Mouse (Mus musculus) lung, adult 2 months (tissue): Measurements from ENCODE around the gene Bmx. TPM values are rescaled to one million over a fixed set of nuclear protein-coding genes. Genes with fewer than 3 reads are reported as not detected.

Experiments
- DNase-seq: peaks from one replicate; pipeline ENCODE4 v3.0.0; 2022
- H3K4me1 ChIP-seq: fragments of 200-500 bp; 2 replicates; pipeline ENCODE4 v1.6.1; 2011; ENCODE audit warnings: low read length; ENCODE audit not compliant: control insufficient read depth, insufficient read depth
- H3K4me3 ChIP-seq: fragments of 200-500 bp; replicated peaks from 2 replicates; pipeline ENCODE3; 2011; ENCODE audit warnings: low read depth, mild to moderate bottlenecking, control low read depth, low read length; ENCODE audit errors: extremely low read depth
- CTCF ChIP-seq: fragments of 200-500 bp; IDR thresholded peaks from 2 replicates; pipeline ENCODE4 v1.5.1; 2011; ENCODE audit warnings: mild to moderate bottlenecking, low read length, control low read depth; ENCODE audit not compliant: insufficient read depth
- POLR2A ChIP-seq: fragments of 200-500 bp; IDR thresholded peaks from 2 replicates; pipeline ENCODE4 v1.6.1; 2011; ENCODE audit warnings: low read depth, mild to moderate bottlenecking, control low read depth, low read length, borderline replicate concordance; ENCODE audit errors: extremely low read depth
- WGBS: fragments of 180-500 bp; shearing (Covaris S2); methylation state at CpG from one replicate; pipeline ENCODE4 v1.1.7; 2018; 5-methylcytosine and 5-hydroxymethylcytosine counted together
- polyA plus RNA-seq: library from polyadenylated mRNA; depleted of rRNA; stranded (reverse); fragments of >200 nt; gene quantifications from 2 replicates; pipeline ENCODE4 v1.2.3, GENCODE M21; 2012

The Bmx gene
- polyA plus RNA-seq, 1 experiment = 2.7 TPM

DNA sequence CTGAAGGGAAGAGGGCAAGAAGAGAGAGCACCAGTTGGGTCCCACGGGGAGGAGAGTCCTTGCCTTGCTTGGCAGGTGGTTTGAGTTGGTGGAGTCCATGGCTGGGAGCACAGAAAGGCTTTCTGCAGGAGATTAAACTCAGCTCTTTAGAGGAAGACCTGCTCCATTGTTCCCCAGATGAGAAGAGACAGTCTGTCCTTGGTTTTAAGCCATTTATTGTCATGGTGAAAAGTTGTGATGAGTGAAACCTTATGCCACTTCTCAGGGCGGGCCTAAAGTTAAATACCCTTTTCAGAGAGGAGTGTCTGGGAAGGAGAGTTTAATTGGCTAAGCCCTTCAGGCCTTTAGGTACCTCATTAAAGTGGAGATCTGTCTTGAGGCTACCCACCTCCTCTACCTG, 4.3 kb upstream of the Bmx start:
- Histone ChIP-seq H3K4me1 (no peaks in the 10 kb centered on the region; the same call in 1 of the 2 replicates), H3K4me3 (no peak overlapping the region)
- 67% methylated on average over 2 of the region's 2 CpGs for WGBS
- no peak for DNase-seq
- no peak for TF ChIP-seq POLR2A
- no peak for TF ChIP-seq CTCF

DNA sequence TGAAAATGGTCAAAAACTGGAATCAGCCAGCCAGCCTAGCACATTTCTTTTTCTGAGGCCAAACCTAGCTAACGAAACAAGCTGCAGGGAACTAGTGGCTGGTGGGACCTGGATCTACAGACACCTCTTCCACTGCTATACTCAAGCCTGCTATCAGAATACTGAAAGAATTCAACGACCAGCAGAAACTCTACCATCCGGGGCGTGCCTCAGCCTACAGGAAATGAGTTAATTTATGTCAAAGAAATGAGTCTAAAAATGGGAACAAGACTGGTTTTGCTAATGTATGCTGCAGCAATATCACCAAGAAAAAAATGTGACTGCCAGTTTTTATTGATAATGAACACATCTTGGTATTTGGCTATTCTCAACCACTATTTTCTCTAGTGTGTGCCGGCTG, 669 bp upstream of the Bmx start:
- DNase-seq = no peak
- no peak for TF ChIP-seq CTCF
- no peak for TF ChIP-seq POLR2A
- Histone ChIP-seq H3K4me3 (no peak overlapping the region), H3K4me1 (peaks cover 4% of the 10 kb centered on the region)
- 66% methylated on average over 5 of the region's 5 CpGs for WGBS

DNA sequence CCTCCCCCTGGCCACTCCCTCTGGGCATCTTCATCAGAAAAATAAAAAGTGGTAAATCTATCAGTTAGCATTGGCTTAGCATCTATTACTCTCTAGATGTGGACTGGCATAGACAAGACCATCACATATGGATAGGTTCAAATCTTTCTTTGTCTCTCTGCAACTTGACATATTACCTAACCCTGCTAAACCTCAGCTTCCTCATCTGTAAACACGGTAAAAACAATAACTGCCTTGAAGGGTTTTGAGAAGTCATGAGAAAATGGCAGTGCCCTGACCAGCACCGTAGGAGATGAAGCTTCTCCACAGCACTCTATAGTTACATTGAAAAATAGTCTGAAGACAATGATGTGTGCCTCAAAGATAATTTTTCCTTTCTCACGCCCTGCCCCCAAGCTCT, 1.5 kb downstream of the Bmx start:
- peaks cover 4% of the 10 kb centered on the region for H3K4me1 ChIP-seq
- no peak overlapping the region for H3K4me3 ChIP-seq
- DNase-seq = no peak
- no peak for TF ChIP-seq CTCF
- no peak for TF ChIP-seq POLR2A
- 65% methylated on average over 3 of the region's 3 CpGs for WGBS

DNA sequence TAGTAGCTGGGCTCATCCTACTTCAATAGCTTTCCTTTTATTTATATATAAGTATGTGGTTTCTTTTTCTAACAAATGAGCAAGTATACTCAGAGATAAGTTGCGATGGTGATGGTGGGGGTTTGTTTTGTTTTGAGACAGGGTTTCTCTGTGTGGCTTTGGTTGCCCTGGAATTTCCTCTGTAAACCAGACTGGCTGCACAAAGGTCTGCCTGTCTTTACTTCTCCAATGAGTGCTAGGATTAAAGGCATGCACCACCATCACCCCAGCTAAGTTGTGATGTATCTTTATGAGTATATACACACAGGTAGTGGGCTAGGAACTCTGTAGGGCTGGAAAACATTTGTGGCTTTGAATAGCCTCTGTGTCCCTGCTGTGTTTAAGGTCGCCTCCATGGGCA, 11.3 kb downstream of the Bmx start:
- no peak overlapping the region for H3K4me3 ChIP-seq
- WGBS = 55% methylated on average over 2 of the region's 2 CpGs
- TF ChIP-seq POLR2A = no peak
- no peak for TF ChIP-seq CTCF
- no peak for DNase-seq
- H3K4me1 ChIP-seq = no peaks in the 10 kb centered on the region; the same call in 1 of the 2 replicates

DNA sequence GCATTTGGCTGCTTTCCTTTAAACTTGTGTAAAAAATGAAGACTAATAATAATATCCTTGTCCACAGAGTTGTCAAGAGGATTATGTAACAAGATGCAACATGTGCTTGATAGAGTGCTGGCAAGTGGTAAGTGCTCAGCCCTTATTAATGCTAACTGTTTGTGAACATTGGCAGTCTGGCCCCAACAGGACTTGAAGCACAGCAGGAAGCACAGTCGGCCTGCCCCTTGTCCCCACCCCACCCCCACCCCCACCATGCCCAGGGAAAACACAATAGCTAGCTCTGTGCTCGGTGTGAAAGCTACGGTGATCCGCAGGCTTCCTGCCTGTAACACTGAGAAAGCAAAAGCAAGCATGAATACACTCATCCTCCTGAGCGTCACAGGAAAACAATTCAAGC, 12.3 kb downstream of the Bmx start:
- Histone ChIP-seq H3K4me1 (no peaks in the 10 kb centered on the region; the same call in 1 of the 2 replicates), H3K4me3 (no peak overlapping the region)
- WGBS = 34% methylated on average over 5 of the region's 5 CpGs
- no peak for DNase-seq
- TF ChIP-seq CTCF (no peak), POLR2A (no peak)

DNA sequence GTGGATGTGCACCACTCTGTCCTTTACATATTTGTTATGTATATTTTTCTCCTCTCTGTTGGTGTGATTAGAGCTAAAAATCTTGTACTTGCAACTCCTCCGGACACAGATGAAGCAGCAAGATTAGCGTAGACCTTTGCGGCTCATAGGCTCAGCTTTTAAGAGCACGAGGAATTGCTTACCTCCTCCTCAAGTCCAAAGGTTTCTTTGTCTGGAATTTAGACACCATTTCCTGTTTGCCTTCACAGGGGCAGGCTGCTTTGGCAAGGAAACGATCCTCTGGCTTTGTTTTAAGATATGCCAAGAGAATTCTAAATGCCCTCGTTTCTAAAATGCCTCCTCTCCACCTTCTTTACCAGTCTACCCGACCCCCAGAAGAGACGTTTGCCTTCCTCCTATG, 24.6 kb downstream of the Bmx start:
- no peak for DNase-seq
- Histone ChIP-seq H3K4me1 (no peaks in the 10 kb centered on the region), H3K4me3 (no peak overlapping the region)
- 42% methylated on average over 8 of the region's 8 CpGs for WGBS
- TF ChIP-seq POLR2A = no peak
- TF ChIP-seq CTCF = no peak

DNA sequence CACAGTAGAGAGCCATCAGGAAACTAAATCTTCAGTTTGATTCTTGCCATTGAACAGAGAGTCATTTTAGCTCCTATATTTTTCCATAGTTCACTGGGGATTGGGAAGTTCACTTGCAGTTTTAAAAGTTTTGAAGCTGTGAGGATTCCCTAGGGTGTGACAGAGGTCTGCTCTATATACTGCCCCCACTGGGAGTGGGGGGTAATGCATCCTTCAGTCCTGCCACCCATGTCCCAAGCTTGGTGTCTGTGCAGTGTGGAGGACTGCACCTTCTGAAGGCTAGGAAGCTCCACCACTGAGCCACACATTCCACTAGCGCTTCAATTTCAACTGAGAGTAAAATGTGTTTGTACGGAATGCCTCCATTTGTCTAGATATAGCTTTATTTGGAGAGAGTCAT, 36.0 kb downstream of the Bmx start:
- WGBS = 60% methylated on average over 2 of the region's 2 CpGs
- DNase-seq = no peak
- no peaks in the 10 kb centered on the region for H3K4me1 ChIP-seq
- no peak for TF ChIP-seq POLR2A
- TF ChIP-seq CTCF = peak; percentile 65
- H3K4me3 ChIP-seq = no peak overlapping the region

DNA sequence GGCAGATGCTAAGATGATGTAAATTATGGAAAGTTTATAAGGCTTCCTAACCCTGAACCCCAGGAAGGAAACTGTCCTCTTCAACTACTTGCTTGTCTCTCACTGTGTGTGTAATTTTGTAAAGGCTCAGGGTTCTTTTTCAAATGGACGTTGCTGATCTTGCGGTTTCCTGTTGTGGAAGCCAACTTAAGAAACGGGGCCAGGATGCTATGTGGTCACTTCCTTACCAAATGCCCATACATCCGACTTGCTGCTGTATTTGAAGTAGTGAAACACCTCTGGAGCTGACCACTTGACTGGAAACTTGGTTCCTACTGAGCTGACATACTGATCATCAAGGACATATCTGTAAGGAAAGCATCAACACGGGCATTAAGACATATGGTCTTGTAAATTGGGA, 57.4 kb downstream of the Bmx start:
- 52% methylated on average over 5 of the region's 5 CpGs for WGBS
- TF ChIP-seq POLR2A = no peak
- TF ChIP-seq CTCF = no peak
- Histone ChIP-seq H3K4me1 (no peaks in the 10 kb centered on the region), H3K4me3 (no peak overlapping the region)
- no peak for DNase-seq

DNA sequence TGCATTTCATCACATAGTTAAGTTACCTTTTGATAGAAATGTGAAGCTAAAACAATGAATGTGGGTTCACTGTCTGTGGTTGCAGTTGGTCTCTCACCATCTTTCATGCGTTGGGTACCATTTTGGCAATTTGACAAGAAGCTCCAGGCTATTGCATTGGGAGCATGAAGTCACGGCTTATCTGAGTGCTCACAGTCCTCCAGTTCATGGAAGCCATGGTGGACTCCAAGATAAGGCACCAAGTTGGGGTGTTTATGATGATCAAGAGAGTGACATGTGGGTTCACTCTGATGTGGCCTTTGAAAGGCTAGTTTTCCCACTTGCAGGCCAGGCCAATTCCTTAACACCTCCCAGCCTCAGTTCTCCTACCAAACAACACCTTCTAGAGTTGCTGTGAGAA, 60.3 kb downstream of the Bmx start:
- WGBS = 92% methylated on average over 2 of the region's 2 CpGs
- DNase-seq = no peak
- Histone ChIP-seq H3K4me3 (no peak overlapping the region), H3K4me1 (no peaks in the 10 kb centered on the region)
- TF ChIP-seq POLR2A (no peak), CTCF (no peak)

DNA sequence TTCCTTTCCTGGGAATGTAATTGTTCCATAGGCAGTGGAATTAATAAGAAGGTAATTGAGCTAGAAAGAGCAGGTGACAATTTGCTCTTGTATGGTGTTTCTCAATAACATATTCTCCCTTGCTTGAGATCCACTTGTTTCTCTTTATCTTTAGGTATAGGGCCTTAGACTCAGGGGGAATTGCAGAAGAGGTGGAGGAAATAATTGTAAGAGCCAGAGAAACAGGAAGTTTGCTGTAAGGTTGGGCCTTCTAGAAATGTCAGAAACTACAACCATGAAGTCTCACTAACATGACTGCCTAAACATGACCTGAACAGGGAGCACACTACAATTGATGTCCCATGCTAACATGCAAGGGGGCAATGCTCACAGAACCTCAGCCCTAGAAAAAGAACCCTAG, 68.1 kb downstream of the Bmx start:
- DNase-seq = no peak
- Histone ChIP-seq H3K4me1 (no peaks in the 10 kb centered on the region), H3K4me3 (no peak overlapping the region)
- TF ChIP-seq CTCF (no peak), POLR2A (no peak)
